Mouse (Mus musculus): ENCODE results near the gene Abcd1. TPM values are rescaled to one million over a fixed set of nuclear protein-coding genes. Genes with fewer than 3 reads are reported as not detected.

Abcd1 gene
- 22.8 TPM for polyA plus RNA-seq (2017; shearing (Covaris generic))

GRCm38 (mm10) chrX:73716109-73716661 lies at the start of gene Abcd1, which contains the start of gene Bcap31:
Gene Abcd1 (plus strand): TSS chrX:73716597.
Gene Bcap31 (minus strand): TSS chrX:73716175.

GRCm38 (mm10) chrX:73672879-73673618 lies 43.3 kb upstream of the Abcd1 start, which contains the start of gene Slc6a8:
Gene Slc6a8 (plus strand): TSS chrX:73673150.

GRCm38 (mm10) chrX:73756334-73757140 lies 40.1 kb downstream of the Abcd1 start, which contains the start of gene Plxnb3:
Gene Plxnb3 (plus strand): TSS chrX:73757090.

GRCm38 (mm10) chrX:73774168-73774760 lies 57.9 kb downstream of the Abcd1 start, which contains the start of gene Srpk3:
Gene Srpk3 (plus strand): TSS chrX:73774405.

GRCm38 (mm10) chrX:73786364-73787224 lies 70.2 kb downstream of the Abcd1 start, which contains the start of the genes Idh3g and Ssr4:
Gene Idh3g (minus strand): TSS chrX:73786897.
Gene Ssr4 (plus strand): TSS chrX:73787028.

Other genes with a start within 250 kb of the Abcd1 start
- gene Bgn, start 233.0 kb upstream of the Abcd1 start, polyA plus RNA-seq (2017; shearing (Covaris generic)), result not detected
- not detected for gene Atp2b3, start 213.5 kb upstream of the Abcd1 start, polyA plus RNA-seq (2017; shearing (Covaris generic))
- 0.27 TPM for gene Dusp9, start 77.2 kb upstream of the Abcd1 start, polyA plus RNA-seq (2017; shearing (Covaris generic))
- gene Pnck, start 56.5 kb upstream of the Abcd1 start, polyA plus RNA-seq (2017; shearing (Covaris generic)), result 1.2 TPM
- 0.62 TPM for gene Slc6a8, start 43.4 kb upstream of the Abcd1 start, polyA plus RNA-seq (2017; shearing (Covaris generic))
- 204 TPM for gene Bcap31, start 422 bp upstream of the Abcd1 start, polyA plus RNA-seq (2017; shearing (Covaris generic))
- gene Plxnb3, start 40.5 kb downstream of the Abcd1 start, polyA plus RNA-seq (2017; shearing (Covaris generic)), result not detected
- gene Srpk3, start 57.8 kb downstream of the Abcd1 start, polyA plus RNA-seq (2017; shearing (Covaris generic)), result not detected
- 184 TPM for gene Idh3g, start 70.3 kb downstream of the Abcd1 start, polyA plus RNA-seq (2017; shearing (Covaris generic))
- gene Ssr4, start 70.4 kb downstream of the Abcd1 start, polyA plus RNA-seq (2017; shearing (Covaris generic)), result 201 TPM
- gene Pdzd4, start 108.4 kb downstream of the Abcd1 start, polyA plus RNA-seq (2017; shearing (Covaris generic)), result 0.10 TPM
- 2.1 TPM for gene Avpr2, start 175.5 kb downstream of the Abcd1 start, polyA plus RNA-seq (2017; shearing (Covaris generic))
- gene L1cam, start 179.5 kb downstream of the Abcd1 start, polyA plus RNA-seq (2017; shearing (Covaris generic)), result 20.5 TPM
- 229 TPM for gene Arhgap4, start 205.3 kb downstream of the Abcd1 start, polyA plus RNA-seq (2017; shearing (Covaris generic))
- gene Naa10, start 205.3 kb downstream of the Abcd1 start, polyA plus RNA-seq (2017; shearing (Covaris generic)), result 125 TPM
- 3.1 TPM for gene Renbp, start 214.3 kb downstream of the Abcd1 start, polyA plus RNA-seq (2017; shearing (Covaris generic))
- gene Hcfc1, start 249.8 kb downstream of the Abcd1 start, polyA plus RNA-seq (2017; shearing (Covaris generic)), result 36.4 TPM

Measured in effector memory CD4-positive, alpha-beta T cell, adult 5 months (primary cell).